Comparison of ENCODE assay signal across 13 mouse cellular contexts in the genomic region with DNA sequence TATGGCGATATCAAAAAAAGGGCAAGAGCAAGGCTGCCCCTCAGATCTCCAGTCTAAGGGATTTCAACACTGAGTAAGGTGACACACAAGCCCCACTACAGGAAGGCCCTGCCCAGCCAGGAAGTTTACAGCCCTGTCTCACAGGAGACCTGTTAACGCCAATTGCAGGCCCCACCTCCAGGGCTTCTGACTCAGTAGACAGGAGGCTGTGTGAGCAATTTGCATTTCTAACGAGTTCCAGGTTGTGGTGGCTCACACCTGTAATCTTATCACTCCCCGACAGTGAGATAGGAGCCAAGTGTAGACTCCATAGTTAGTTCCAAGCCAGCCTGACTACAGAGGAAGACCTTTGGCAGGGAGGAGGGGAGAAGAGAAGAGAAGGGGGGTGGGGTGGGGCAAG.
DNase-seq lines count a peak whose midpoint lies in the region; ATAC-seq and TF ChIP-seq lines count a peak whose summit lies in the region.
"Had no signal": no experiment of that assay in that cellular context is flagged by ENCODE, and none has a peak within 500 bp of the region (broad histone marks: within the 10 kb centered on the region; RNA-seq: fewer than 3 reads in every experiment).

No protein-coding gene starts in this region.

- intact Hi-C loops in heart, postnatal 14 days (cut with DNase I) = no loop called here

- ATAC-seq in heart, embryonic 16.5 days (replicated peaks; ENCODE audit: extremely low read depth, insufficient read depth, low FRiP score) = peak; percentile 63; the same call in 1 of the 2 replicates
- ATAC-seq in lung, embryonic 15.5 days (ENCODE audit: borderline replicate concordance, extremely low read depth, low FRiP score, low TSS enrichment) = 0 out of 2 replicates have a peak, but pooled peaks have one; percentile 2

- no peak for TF ChIP-seq CTCF in thymus, adult 2 months (IDR thresholded peaks at IDR 0.05; ENCODE audit: borderline replicate concordance, control insufficient read depth, extremely low read depth, insufficient read depth, low read length, poor library complexity)

- WGBS in heart, embryonic 16.5 days = 33% methylated on average over 4 of the region's 4 CpGs
- WGBS in lung, embryonic 15.5 days = 45% methylated on average over 4 of the region's 4 CpGs
- 42% methylated on average over 4 of the region's 4 CpGs for WGBS in thymus, adult 2 months

- H3K9me3 ChIP-seq in heart, embryonic 16.5 days (replicated peaks; ENCODE audit: control insufficient read depth, low read length) = no peaks in the 10 kb centered on the region
- H3K9me3 ChIP-seq in lung, embryonic 15.5 days = no peaks in the 10 kb centered on the region
- H3K9me3 ChIP-seq: heart, embryonic 13.5 days; kidney, embryonic 15.5 days had no signal

- no peak overlapping the region for H3K4me3 ChIP-seq in heart, embryonic 16.5 days (ENCODE audit: low read length)
- no peak overlapping the region for H3K4me3 ChIP-seq in lung, embryonic 15.5 days
- no peak overlapping the region for H3K4me3 ChIP-seq in thymus, adult 2 months (ENCODE audit: control insufficient read depth, insufficient read depth, low read length)
- H3K4me3 ChIP-seq: heart, embryonic 13.5 days; kidney, embryonic 15.5 days had no signal

- no peak overlapping the region for H3K4me2 ChIP-seq in heart, embryonic 16.5 days (ENCODE audit: low read depth, low read length)
- no peak overlapping the region for H3K4me2 ChIP-seq in lung, embryonic 15.5 days
- H3K4me2 ChIP-seq: heart, embryonic 13.5 days; kidney, embryonic 15.5 days had no signal

- no peak overlapping the region for H3K9ac ChIP-seq in heart, embryonic 16.5 days (ENCODE audit: low read length)
- H3K9ac ChIP-seq in lung, embryonic 15.5 days = no peak overlapping the region
- H3K9ac ChIP-seq: heart, embryonic 13.5 days; kidney, embryonic 15.5 days had no signal

- no peak overlapping the region for H3K27ac ChIP-seq in heart, embryonic 16.5 days (ENCODE audit: low read length)
- no peak overlapping the region for H3K27ac ChIP-seq in lung, embryonic 15.5 days
- peak overlapping the region; percentile 65; the same call in 1 of the 2 replicates for H3K27ac ChIP-seq in thymus, adult 2 months (ENCODE audit: control insufficient read depth, insufficient read depth, low read length)
- H3K27ac ChIP-seq: heart, embryonic 13.5 days; kidney, embryonic 15.5 days; macrophage had no signal

- no peaks in the 10 kb centered on the region for H3K36me3 ChIP-seq in heart, embryonic 16.5 days (ENCODE audit: control insufficient read depth, insufficient read depth)
- no peaks in the 10 kb centered on the region for H3K36me3 ChIP-seq in lung, embryonic 15.5 days
- no peaks in the 10 kb centered on the region for H3K36me3 ChIP-seq in thymus, adult 2 months (ENCODE audit: control insufficient read depth, insufficient read depth, low read length)
- H3K36me3 ChIP-seq: heart, embryonic 13.5 days; kidney, embryonic 15.5 days had no signal

- no peak for DNase-seq in heart, postnatal 14 days
- peak; percentile 5 for DNase-seq in R1 (ENCODE audit: low read depth, low spot score)
- peak; percentile 51 for DNase-seq in thymus, adult 2 months
- DNase-seq in kidney, postnatal 14 days = no peak
- no peak for DNase-seq in kidney, postnatal 4 days
- DNase-seq in neural tube, embryonic 10.5 days (ENCODE audit: extremely low spot score, low spot score) = no peak
- DNase-seq: cerebellum, adult 2 months; right cerebral cortex, adult 18-20 months had no signal

- H3K4me1 ChIP-seq in heart, embryonic 16.5 days (ENCODE audit: control insufficient read depth, insufficient read depth, low read length) = peaks cover 11% of the 10 kb centered on the region
- 0 out of 2 replicates have a peak, but pooled peaks cover 15% of the 10 kb centered on the region for H3K4me1 ChIP-seq in lung, embryonic 15.5 days
- H3K4me1 ChIP-seq in thymus, adult 2 months (replicated peaks; ENCODE audit: control insufficient read depth, insufficient read depth, low read length) = peaks cover 5% of the 10 kb centered on the region
- H3K4me1 ChIP-seq: kidney, embryonic 15.5 days had no signal

- H3K27me3 ChIP-seq in heart, embryonic 16.5 days (ENCODE audit: control insufficient read depth, insufficient read depth, low read length) = no peaks in the 10 kb centered on the region
- H3K27me3 ChIP-seq in lung, embryonic 15.5 days = no peaks in the 10 kb centered on the region
- H3K27me3 ChIP-seq in thymus, adult 2 months (ENCODE audit: control insufficient read depth, insufficient read depth, low read length) = no peaks in the 10 kb centered on the region
- H3K27me3 ChIP-seq: heart, embryonic 13.5 days; kidney, embryonic 15.5 days had no signal

- no peak for TF ChIP-seq POLR2A in thymus, adult 2 months (IDR thresholded peaks at IDR 0.05; ENCODE audit: control insufficient read depth, extremely low read depth, insufficient read depth, low read length, poor library complexity)

Comparison
In these comparisons a context has a peak if more than half of its experiments do, and no peak if none do; other contexts are left out.
1. DNase-seq: peak in R1 (single experiment) and thymus, adult 2 months (single experiment); none in heart, postnatal 14 days (0 of 2), kidney, postnatal 14 days (single experiment), kidney, postnatal 4 days (0 of 2) and neural tube, embryonic 10.5 days (single experiment).